Mouse (Mus musculus) olfactory bulb, adult 2 months (tissue): ENCODE results near the gene Camk2g.

Experiments
- CTCF ChIP-seq: fragments of 200-500 bp; IDR thresholded peaks from 2 replicates; pipeline ENCODE4 v1.5.1; 2012; ENCODE audit warnings: low read depth, mild to moderate bottlenecking, low read length, moderate library complexity; ENCODE audit not compliant: insufficient read depth
- POLR2A ChIP-seq: fragments of 200-500 bp; IDR thresholded peaks from 2 replicates; pipeline ENCODE4 v1.6.1; 2012; ENCODE audit warnings: mild to moderate bottlenecking, low read depth, low read length, moderate library complexity; ENCODE audit not compliant: insufficient read depth

GRCm38 (mm10) chr14:20764942-20765341, 28.9 kb downstream of the Camk2g start:
- TF ChIP-seq CTCF, result no peak
- no peak for TF ChIP-seq POLR2A
